Mouse (Mus musculus) layer of hippocampus, adult 8-10 months (tissue): ENCODE data around the gene Ift20. TPM values are rescaled to one million over a fixed set of nuclear protein-coding genes. Genes with fewer than 3 reads are reported as not detected.
"Not testable (repeated sequence)": the region's sequence is repeated elsewhere in the genome, so short reads cannot be mapped to it uniquely, and the experiment has no call there.

ENCODE experiments used
- DNase-seq, 2 experiments: peaks; one replicate each; pipeline ENCODE4 v3.0.0; 2022; ENCODE audit warnings: low spot score in 2 of 2
- total RNA-seq, 4 experiments: library from RNA; stranded (reverse); gene quantifications; 2 replicates each; pipeline ENCODE4 v1.2.4; 2022

Ift20 gene
- total RNA-seq, 4 experiments from 2014 or later, result 68.0 to 73.9 (median 73.6) TPM

DNA sequence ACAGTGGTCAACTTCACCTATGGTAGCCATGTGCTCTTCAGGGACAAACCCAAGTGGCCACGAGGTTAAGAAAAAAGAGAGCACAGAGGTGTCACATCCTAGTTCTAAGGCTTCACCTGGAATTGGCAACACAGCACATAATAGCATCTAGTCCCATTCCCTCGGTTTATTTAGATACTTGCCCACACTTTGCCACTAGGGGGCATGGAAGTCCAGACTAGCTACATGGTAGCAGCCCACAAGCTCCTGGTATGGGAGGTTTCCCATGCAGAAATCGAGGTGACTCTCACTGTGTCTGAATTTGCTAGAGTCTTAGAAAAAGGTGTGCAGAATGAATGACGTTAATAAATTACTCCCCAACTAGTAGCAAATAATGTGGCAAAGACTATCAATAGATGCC lies 24.3 kb downstream of the Ift20 start:
- DNase-seq, result peak; percentile 55 to 77

DNA sequence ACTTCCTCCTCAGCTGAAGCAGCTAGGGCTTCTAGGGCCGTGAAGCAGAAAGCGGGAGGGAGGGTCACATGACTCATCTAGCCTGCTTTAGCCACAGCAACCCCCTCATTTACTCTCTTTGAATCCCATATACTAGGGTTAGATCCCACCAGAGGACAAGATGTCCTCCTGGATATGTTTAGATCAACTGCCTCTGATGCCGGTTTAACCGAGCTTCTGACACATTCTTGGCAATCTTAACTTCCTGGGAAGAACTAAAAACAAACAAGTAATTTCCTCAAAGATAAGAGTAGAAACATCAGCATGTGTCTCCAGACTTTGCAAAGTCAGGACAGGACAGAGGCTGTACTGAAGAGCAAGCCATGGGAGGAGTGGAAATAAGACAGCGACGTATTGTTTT lies 30.6 kb downstream of the Ift20 start:
- no peak for DNase-seq

DNA sequence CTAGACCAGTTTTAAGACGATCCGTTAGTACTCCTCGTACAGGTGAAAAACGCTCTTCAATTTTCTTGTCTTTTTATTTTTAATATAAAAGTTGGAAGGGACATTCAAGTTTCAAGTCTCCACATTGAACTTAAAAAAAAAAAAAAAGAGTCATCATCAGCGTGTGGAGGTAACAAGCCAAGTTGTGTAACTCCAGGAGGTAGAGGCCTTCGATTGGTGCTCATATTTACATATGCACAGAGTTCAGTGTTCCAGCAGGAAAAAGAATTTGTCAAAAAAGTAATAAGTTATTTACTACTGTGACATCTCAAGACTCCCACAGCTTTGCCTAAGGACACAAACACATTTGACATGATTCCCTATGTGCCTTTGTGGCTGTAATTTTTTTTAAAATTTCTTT lies 31.5 kb downstream of the Ift20 start:
- DNase-seq, result no peak

DNA sequence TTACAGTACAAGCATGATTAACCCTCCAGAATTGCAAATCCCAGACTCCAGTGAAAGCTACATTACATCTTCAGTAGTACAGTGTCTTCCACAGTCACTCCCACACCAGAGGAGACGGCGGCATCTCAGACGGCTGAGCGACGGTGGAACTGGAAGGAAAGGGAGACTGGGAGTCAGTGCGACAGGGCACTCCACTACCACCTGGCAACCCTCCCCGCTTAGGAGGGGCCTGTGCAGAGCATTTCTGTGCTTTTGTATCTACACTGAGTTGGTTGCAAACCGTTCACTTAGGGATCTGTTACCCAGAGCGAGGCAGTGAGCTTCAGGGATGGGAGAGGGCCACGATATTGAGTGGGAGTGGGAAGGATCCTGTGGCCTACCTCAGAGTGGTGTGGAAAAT lies 32.7 kb downstream of the Ift20 start:
- no peak for DNase-seq

DNA sequence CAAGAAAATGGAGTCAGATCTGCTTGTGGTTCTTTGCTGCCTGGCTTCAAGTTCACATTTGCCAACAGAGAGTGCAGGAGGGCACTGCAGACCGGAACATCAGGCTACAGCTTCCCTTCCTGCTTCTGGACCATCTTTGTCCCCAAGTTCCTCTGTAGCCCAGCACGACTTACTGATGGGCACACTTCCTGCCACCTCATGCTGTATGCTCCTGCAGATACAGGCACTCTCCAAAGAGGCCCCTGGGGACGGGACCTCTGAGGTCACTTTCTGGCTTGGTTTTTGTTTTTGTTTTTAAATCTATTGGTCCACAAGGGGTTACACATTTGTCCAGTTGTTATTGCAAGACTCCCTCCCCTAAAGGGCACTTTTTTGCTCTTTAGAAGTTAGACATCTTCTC lies 33.6 kb downstream of the Ift20 start:
- no peak for DNase-seq

DNA sequence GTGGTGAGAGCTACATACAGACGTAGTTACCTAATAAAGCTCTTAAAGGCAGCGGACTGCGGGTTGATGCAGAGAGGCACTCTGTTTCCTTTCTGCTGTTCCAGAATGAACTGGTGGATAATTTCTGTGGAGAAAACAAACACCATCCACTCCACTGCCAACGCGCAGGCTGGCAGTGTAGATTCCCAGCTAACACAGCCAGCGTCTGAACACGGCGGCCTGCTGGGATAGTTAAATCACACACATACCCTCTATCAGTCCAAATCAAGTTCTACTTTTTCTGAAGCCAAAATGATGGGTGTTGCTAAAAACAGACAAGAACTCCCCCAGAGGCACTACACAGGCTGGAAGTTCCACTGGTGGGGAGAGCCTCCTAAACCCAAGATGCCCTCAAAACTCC lies 35.3 kb downstream of the Ift20 start:
- peak in 1 of 2 experiments; percentile 58 for DNase-seq

DNA sequence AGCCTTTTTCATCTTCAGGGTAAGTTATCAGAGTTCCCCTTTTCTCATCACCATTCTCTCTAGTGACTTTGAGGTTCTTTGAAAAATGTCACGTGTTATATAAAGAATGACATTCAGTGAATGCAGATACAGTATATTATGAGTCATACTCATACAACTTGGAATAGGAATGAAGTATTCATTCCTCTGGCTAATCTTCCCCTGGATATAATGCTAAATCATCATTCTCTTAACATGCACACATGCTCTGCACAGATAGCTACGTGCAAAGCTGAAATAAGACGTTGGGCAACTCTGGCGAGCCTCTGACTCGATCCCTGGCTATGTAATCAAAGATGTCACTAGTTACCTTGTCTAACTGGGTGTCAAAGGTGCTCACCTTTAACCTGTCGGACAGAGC lies 35.7 kb downstream of the Ift20 start:
- no peak for DNase-seq

DNA sequence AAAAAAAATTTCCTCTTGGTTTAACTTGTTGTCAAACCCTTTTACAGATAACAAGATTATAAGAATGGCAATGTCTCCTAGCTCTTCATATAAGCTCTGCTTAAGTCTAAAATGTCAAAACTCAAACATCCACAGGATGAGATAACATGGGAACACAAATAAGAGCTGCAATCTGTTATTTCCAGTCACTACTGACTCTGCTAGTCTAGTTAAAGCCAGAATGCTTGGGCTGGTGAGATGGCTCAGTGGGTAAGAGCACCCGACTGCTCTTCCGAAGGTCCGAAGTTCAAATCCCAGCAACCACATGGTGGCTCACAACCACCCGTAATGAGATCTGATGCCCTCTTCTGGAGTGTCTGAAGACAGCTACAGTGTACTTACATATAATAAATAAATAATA lies 37.9 kb downstream of the Ift20 start:
- DNase-seq, result not testable (repeated sequence)

DNA sequence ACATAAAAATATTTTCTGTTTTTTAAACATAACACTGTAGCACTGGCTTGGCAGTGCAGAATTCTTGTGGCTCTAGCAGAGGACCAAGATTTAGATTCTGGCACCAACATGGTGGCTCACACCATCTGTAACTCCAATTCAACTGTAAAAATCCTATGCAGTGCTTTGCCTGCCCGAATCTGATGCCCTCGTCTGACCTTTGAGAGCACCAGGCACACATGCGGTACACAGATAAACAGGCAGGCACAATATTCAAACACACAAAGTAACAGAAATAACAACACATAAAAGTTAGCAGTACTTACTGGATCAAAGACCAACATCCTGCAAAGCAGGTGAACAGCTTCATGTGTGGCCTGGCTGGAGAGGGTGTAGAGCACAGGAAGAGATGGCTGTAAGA lies 38.4 kb downstream of the Ift20 start:
- no peak for DNase-seq

DNA sequence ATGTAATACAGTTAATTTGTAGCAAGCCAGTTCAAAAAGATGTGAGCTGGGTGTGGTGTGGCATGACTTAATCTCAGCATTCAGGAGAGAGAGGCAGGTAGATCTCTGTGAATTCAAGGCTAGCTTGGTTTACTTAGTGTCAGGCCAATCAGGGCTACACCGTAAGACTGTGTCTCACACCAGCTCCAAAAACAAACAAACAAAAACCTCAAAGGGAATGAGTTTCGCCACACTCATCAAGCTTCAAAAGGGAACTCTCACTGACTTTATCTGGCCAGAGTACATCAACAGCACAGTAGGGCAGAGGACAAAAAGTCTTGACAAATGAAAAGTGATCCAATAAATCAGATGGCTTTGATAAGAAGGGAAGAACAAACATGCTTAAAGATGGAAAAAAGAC lies 38.8 kb downstream of the Ift20 start:
- DNase-seq, result no peak

DNA sequence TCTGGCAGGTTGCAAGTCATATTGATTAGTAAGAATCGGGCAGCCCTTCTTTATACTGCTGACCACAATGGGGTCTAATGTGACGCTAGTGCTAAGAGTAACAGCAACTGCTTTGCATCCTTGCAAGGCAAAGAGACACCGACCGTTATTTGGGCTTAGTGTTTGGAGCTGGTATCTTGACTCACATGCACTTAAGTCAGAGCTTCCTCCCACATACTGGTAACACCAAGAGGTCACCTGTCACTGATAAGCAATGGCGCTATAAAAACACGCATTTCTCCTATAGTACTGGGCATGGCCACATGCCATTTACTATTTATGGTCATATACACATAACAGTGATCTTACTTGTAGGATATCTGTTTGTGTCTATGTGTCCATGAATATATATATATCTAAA lies 46.7 kb downstream of the Ift20 start:
- no peak for DNase-seq

DNA sequence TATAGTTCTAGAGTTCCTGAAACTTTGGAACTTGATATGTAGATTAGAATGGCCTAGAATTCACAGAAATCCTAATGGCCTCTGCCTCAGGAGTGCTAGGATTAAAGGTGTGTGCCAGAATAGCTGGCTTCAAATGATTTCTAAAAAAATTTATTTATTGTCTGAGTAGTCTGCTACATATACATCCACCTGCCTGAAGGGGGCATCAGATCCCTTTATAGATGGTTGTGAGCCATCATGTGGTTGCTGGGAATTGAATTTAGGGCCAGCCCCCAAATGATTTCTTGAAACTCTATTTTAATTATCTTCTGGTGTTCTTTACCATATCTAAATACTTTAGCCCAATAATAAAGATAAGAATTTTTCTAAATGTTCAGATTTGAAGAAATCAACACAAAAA lies 49.9 kb downstream of the Ift20 start:
- DNase-seq, result no peak

DNA sequence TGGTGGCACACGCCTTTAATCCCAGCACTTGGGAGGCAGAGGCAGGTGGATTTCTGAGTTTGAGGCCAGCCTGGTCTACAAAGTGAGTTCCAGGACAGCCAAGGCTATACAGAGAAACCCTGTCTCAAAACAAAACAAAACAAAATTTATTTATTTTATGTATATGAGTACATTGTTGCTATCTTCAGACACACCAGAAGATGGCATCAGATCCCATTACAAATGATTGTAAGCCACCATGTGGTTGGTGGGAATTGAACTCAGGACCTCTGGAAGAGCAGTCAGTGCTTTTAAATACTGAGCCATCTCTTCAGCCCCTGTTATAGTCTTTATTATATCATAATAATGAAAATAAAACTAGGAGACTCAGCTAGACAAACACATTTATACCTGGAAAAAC lies 51.5 kb downstream of the Ift20 start:
- DNase-seq, result not testable (repeated sequence)

Other genes starting within 250 kb of the Ift20 start
- gene BC030499, start 245.5 kb upstream of the Ift20 start, total RNA-seq, result 10 to 100 TPM in 1 of 4 experiments, 1 to 10 TPM in 3; 4.3 to 11.8 (median 7.3) TPM
- 1 to 10 TPM; 5.8 to 9.4 (median 7.1) TPM for gene Spag5, start 234.8 kb upstream of the Ift20 start, total RNA-seq
- gene Aldoc, start 213.4 kb upstream of the Ift20 start, total RNA-seq, result 1,000 to 10,000 TPM in 1 of 4 experiments, 100 to 1,000 TPM in 3; 734 to 1,027 (median 804) TPM
- 10 to 100 TPM; 58.9 to 64.6 (median 62.2) TPM for gene Pigs, start 207.9 kb upstream of the Ift20 start, total RNA-seq
- 10 to 100 TPM; 30.9 to 37.3 (median 34.9) TPM for gene Unc119, start 192.9 kb upstream of the Ift20 start, total RNA-seq
- under 1 TPM in 1 of 4 experiments, not detected in 3; 0.10 TPM for gene Foxn1, start 149.8 kb upstream of the Ift20 start, total RNA-seq
- gene Slc13a2, start 114.1 kb upstream of the Ift20 start, total RNA-seq, result not detected
- gene Slc46a1, start 70.7 kb upstream of the Ift20 start, total RNA-seq, result 10 to 100 TPM in 3 of 4 experiments, 1 to 10 TPM in 1; 8.1 to 16.1 (median 11.1) TPM
- gene Sarm1, start 38.6 kb upstream of the Ift20 start, total RNA-seq, result 10 to 100 TPM; 32.9 to 40.8 (median 37.7) TPM
- gene Vtn, start 37.3 kb upstream of the Ift20 start, total RNA-seq, result 10 to 100 TPM; 66.0 to 84.5 (median 78.0) TPM
- gene Sebox, start 32.9 kb upstream of the Ift20 start, total RNA-seq, result 1 to 10 TPM; 2.4 to 4.8 (median 4.0) TPM
- 10 to 100 TPM; 46.7 to 52.3 (median 49.9) TPM for gene Tmem199, start 24.2 kb upstream of the Ift20 start, total RNA-seq
- gene Poldip2, start 24.2 kb upstream of the Ift20 start, total RNA-seq, result 100 to 1,000 TPM; 106 to 123 (median 116) TPM
- 10 to 100 TPM; 29.9 to 32.6 (median 30.7) TPM for gene Tnfaip1, start within 50 bp of the Ift20 start, total RNA-seq
- gene Tmem97, start 14.4 kb downstream of the Ift20 start, total RNA-seq, result 10 to 100 TPM; 12.9 to 16.4 (median 15.1) TPM
- 10 to 100 TPM; 37.1 to 48.0 (median 44.3) TPM for gene Nlk, start 161.0 kb downstream of the Ift20 start, total RNA-seq
- 10 to 100 TPM; 19.7 to 21.4 (median 20.0) TPM for gene Ccnq, start 215.4 kb downstream of the Ift20 start, total RNA-seq